Mouse (Mus musculus) MEL (cell line): ENCODE measurements around the gene Tdrd7. TPM values are rescaled to one million over a fixed set of nuclear protein-coding genes. Genes with fewer than 3 reads are reported as not detected.
A peak's percentile ranks its signal among the peaks of the same experiment; 100 is the strongest.

ENCODE experiments used
- DNase-seq: peaks from one replicate; pipeline ENCODE4 v3.0.0; 2011; ENCODE audit warnings: low read depth, low spot score
- H3K27ac ChIP-seq: 2 replicates; pipeline ENCODE4 v1.5.1; 2012; ENCODE audit warnings: low read depth, mild to moderate bottlenecking, control low read depth, low read length, moderate library complexity; ENCODE audit not compliant: control insufficient read depth
- H3K27me3 ChIP-seq, 2 experiments: fragments of 150-350 bp in 1 of 2; sonication (generic) in 1 of 2; 2 replicates each; pipeline ENCODE4 v1.6.1; 2012; ENCODE audit warnings: low read length in 2 of 2, mild to moderate bottlenecking in 2 of 2, improper control_type of control experiment in 1 of 2, moderate library complexity in 1 of 2; ENCODE audit not compliant: insufficient read depth in 2 of 2, control insufficient read depth in 1 of 2
- H3K36me3 ChIP-seq, 2 experiments: 2 replicates each; pipeline ENCODE4 v1.6.1; 2012 to 2014; ENCODE audit warnings: low read length in 2 of 2, improper control_type of control experiment in 1 of 2, inconsistent platforms in 1 of 2, mild to moderate bottlenecking in 1 of 2; ENCODE audit not compliant: insufficient read depth in 2 of 2, control insufficient read depth in 1 of 2
- H3K4me1 ChIP-seq, 2 experiments: fragments of 150-350 bp in 1 of 2; sonication (generic) in 1 of 2; 2 replicates each; pipeline ENCODE4 v1.6.1; 2012; ENCODE audit warnings: low read length in 2 of 2, improper control_type of control experiment in 1 of 2, mild to moderate bottlenecking in 1 of 2; ENCODE audit not compliant: insufficient read depth in 2 of 2, control insufficient read depth in 1 of 2
- H3K4me3 ChIP-seq, 2 experiments: fragments of 150-350 bp in 1 of 2; sonication (generic) in 1 of 2; 2 replicates each; pipeline ENCODE4 v1.5.1; 2012; ENCODE audit warnings: low read depth in 2 of 2, low read length in 2 of 2, mild to moderate bottlenecking in 2 of 2, moderate library complexity in 2 of 2, control low read depth in 1 of 2, improper control_type of control experiment in 1 of 2; ENCODE audit not compliant: control insufficient read depth in 1 of 2, insufficient read depth in 1 of 2
- H3K79me2 ChIP-seq: 2 replicates; pipeline ENCODE4 v1.6.1; 2012; ENCODE audit warnings: mild to moderate bottlenecking, low read length, moderate library complexity; ENCODE audit not compliant: control insufficient read depth, poor library complexity, insufficient read depth
- H3K9ac ChIP-seq: 2 replicates; pipeline ENCODE4 v1.6.1; 2012; ENCODE audit warnings: low read depth, mild to moderate bottlenecking, control low read depth, low read length, moderate library complexity; ENCODE audit not compliant: control insufficient read depth, poor library complexity, severe bottlenecking
- H3K9me3 ChIP-seq: fragments of 150-350 bp; sonication (generic); replicated peaks from 2 replicates; pipeline ENCODE4 v1.6.1; 2012; ENCODE audit warnings: mild to moderate bottlenecking, low read length, improper control_type of control experiment, moderate library complexity; ENCODE audit not compliant: insufficient read depth
- CHD2 ChIP-seq: IDR thresholded peaks from 2 replicates; pipeline ENCODE4 v1.6.1; 2011; ENCODE audit warnings: low read length, improper control_type of control experiment
- CTCF ChIP-seq, 3 experiments: IDR thresholded peaks in 2 of 3; conservative IDR thresholded peaks in 1 of 3; 2 replicates each; pipeline ENCODE4 v1.5.1; 2011 to 2012; ENCODE audit warnings: low read length in 3 of 3, low read depth in 2 of 3, mild to moderate bottlenecking in 2 of 3, improper control_type of control experiment in 1 of 3, inconsistent platforms in 1 of 3, mixed read lengths in 1 of 3, moderate library complexity in 1 of 3; ENCODE audit not compliant: control insufficient read depth in 1 of 3, insufficient read depth in 1 of 3, poor library complexity in 1 of 3, severe bottlenecking in 1 of 3
- E2F4 ChIP-seq: IDR thresholded peaks from 2 replicates; pipeline ENCODE4 v1.6.1; 2011; ENCODE audit warnings: low read depth, low read length, improper control_type of control experiment, borderline replicate concordance
- ELF1 ChIP-seq: IDR thresholded peaks from 2 replicates; pipeline ENCODE4 v1.6.1; 2014; ENCODE audit warnings: low read depth, mild to moderate bottlenecking, inconsistent platforms, low read length, improper control_type of control experiment, moderate library complexity
- EP300 ChIP-seq, 2 experiments: IDR thresholded peaks; 2 replicates each; pipeline ENCODE4 v1.6.1; 2011; ENCODE audit warnings: improper control_type of control experiment in 2 of 2, low read length in 2 of 2, low read depth in 1 of 2, mild to moderate bottlenecking in 1 of 2
- ETS1 ChIP-seq: IDR thresholded peaks from 2 replicates; pipeline ENCODE4 v1.6.1; 2012; ENCODE audit warnings: low read depth, mild to moderate bottlenecking, inconsistent platforms, low read length, improper control_type of control experiment, moderate library complexity
- GABPA ChIP-seq: IDR thresholded peaks from 2 replicates; pipeline ENCODE4 v1.6.1; 2012; ENCODE audit warnings: low read depth, mild to moderate bottlenecking, inconsistent platforms, low read length, improper control_type of control experiment, moderate library complexity
- GATA1 ChIP-seq: IDR thresholded peaks from 2 replicates; pipeline ENCODE4 v1.6.1; 2011; ENCODE audit warnings: low read depth, low read length, improper control_type of control experiment
- HCFC1 ChIP-seq: IDR thresholded peaks from 2 replicates; pipeline ENCODE4 v1.6.1; 2012; ENCODE audit warnings: low read depth, mild to moderate bottlenecking, inconsistent platforms, low read length, improper control_type of control experiment, moderate library complexity
- JUND ChIP-seq: IDR thresholded peaks from 2 replicates; pipeline ENCODE4 v1.6.1; 2011; ENCODE audit warnings: low read depth, mild to moderate bottlenecking, improper control_type of control experiment, low read length
- KAT2A ChIP-seq: conservative IDR thresholded peaks from 2 replicates; pipeline ENCODE4 v1.6.1; 2012; ENCODE audit warnings: low read depth, low read length, improper control_type of control experiment, inconsistent platforms
- MAFK ChIP-seq: IDR thresholded peaks from 2 replicates; pipeline ENCODE4 v1.6.1; 2011; ENCODE audit warnings: low read depth, mild to moderate bottlenecking, low read length, improper control_type of control experiment, borderline replicate concordance
- MAX ChIP-seq: IDR thresholded peaks from 2 replicates; pipeline ENCODE4 v1.6.1; 2011; ENCODE audit warnings: low read length, improper control_type of control experiment
- MAZ ChIP-seq: IDR thresholded peaks from 2 replicates; pipeline ENCODE4 v1.6.1; 2012; ENCODE audit warnings: low read depth, mild to moderate bottlenecking, inconsistent platforms, low read length, improper control_type of control experiment
- MYC ChIP-seq: IDR thresholded peaks from 2 replicates; pipeline ENCODE4 v1.6.1; 2011; ENCODE audit warnings: low read depth, mild to moderate bottlenecking, low read length, improper control_type of control experiment, moderate library complexity
- NRF1 ChIP-seq: IDR thresholded peaks from 2 replicates; pipeline ENCODE4 v1.6.1; 2014; ENCODE audit warnings: low read depth, mild to moderate bottlenecking, inconsistent platforms, low read length, improper control_type of control experiment, moderate library complexity; ENCODE audit not compliant: poor library complexity, insufficient read depth, severe bottlenecking
- RAD21 ChIP-seq: IDR thresholded peaks from 2 replicates; pipeline ENCODE4 v1.6.1; 2011; ENCODE audit warnings: mild to moderate bottlenecking, low read depth, low read length, improper control_type of control experiment
- RCOR1 ChIP-seq: IDR thresholded peaks from 2 replicates; pipeline ENCODE4 v1.6.1; 2012; ENCODE audit warnings: low read depth, mild to moderate bottlenecking, inconsistent platforms, low read length, improper control_type of control experiment
- SIN3A ChIP-seq: IDR thresholded peaks from 2 replicates; pipeline ENCODE4 v1.6.1; 2012; ENCODE audit warnings: low read length, improper control_type of control experiment, inconsistent platforms
- TBP ChIP-seq: IDR thresholded peaks from 2 replicates; pipeline ENCODE4 v1.8.0; 2011; ENCODE audit warnings: low read depth, low read length, improper control_type of control experiment
- UBTF ChIP-seq: IDR thresholded peaks from 2 replicates; pipeline ENCODE4 v1.6.1; 2012; ENCODE audit warnings: low read depth, mild to moderate bottlenecking, inconsistent platforms, low read length, improper control_type of control experiment, moderate library complexity, borderline replicate concordance; ENCODE audit not compliant: insufficient read depth
- USF1 ChIP-seq: IDR thresholded peaks from 2 replicates; pipeline ENCODE4 v1.6.1; 2014; ENCODE audit warnings: low read depth, mild to moderate bottlenecking, inconsistent platforms, low read length, improper control_type of control experiment, moderate library complexity
- USF2 ChIP-seq, 2 experiments: IDR thresholded peaks; 2 replicates each; pipeline ENCODE4 v1.6.1; 2011 to 2012; ENCODE audit warnings: improper control_type of control experiment in 2 of 2, low read length in 2 of 2, borderline replicate concordance in 1 of 2, inconsistent platforms in 1 of 2, low read depth in 1 of 2, mild to moderate bottlenecking in 1 of 2; ENCODE audit not compliant: insufficient read depth in 1 of 2
- ZMIZ1 ChIP-seq: IDR thresholded peaks from 2 replicates; pipeline ENCODE4 v1.6.1; 2012; ENCODE audit warnings: low read depth, mild to moderate bottlenecking, inconsistent platforms, low read length, improper control_type of control experiment, moderate library complexity
- ZNF384 ChIP-seq: IDR thresholded peaks from 2 replicates; pipeline ENCODE4 v1.6.1; 2012; ENCODE audit warnings: low read depth, mild to moderate bottlenecking, inconsistent platforms, low read length, improper control_type of control experiment
- polyA plus RNA-seq, 2 experiments: library from polyadenylated mRNA; stranded (reverse) in 1 of 2; unstranded in 1 of 2; fragments of >175 nt in 1 of 2; fragments of >200 nt in 1 of 2; gene quantifications; 2 replicates each; pipeline versions ENCODE4 v1.2.1 to v1.2.4; 2012; ENCODE audit warnings: low replicate concordance in 2 of 2, low read depth in 1 of 2; ENCODE audit not compliant: insufficient read length in 2 of 2, insufficient read depth in 1 of 2, missing spikeins in 1 of 2
- total RNA-seq: library from RNA; depleted of rRNA; stranded (reverse); fragments of 300-350 nt; gene quantifications from 2 replicates; pipeline ENCODE4 v1.2.3, GENCODE M21; 2012

Gene Tdrd7
- total and polyA plus RNA-seq, 3 experiments, result 7.7 to 11.9 TPM; not detected in 1

GRCm38 (mm10) chr4:46076892-46077291 is 111.8 kb downstream of the Tdrd7 start:
- Histone ChIP-seq H3K9me3 (no peaks in the 10 kb centered on the region), H3K4me1 (peaks cover 0 to 13% of the 10 kb centered on the region in 2 experiments; a peak in 2 of 4 replicates), H3K36me3 (peaks cover 0 to 16% of the 10 kb centered on the region in 2 experiments; a peak in 2 of 4 replicates), H3K27ac (no peak overlapping the region), H3K4me3 (no peak overlapping the region), H3K79me2 (no peaks in the 10 kb centered on the region), H3K27me3 (no peaks in the 10 kb centered on the region), H3K9ac (no peak overlapping the region)
- no peak for TF ChIP-seq NRF1
- TF ChIP-seq USF1, result no peak
- TF ChIP-seq KAT2A, result no peak
- TF ChIP-seq USF2 (IDR thresholded peaks at IDR 0.05; ENCODE audit: borderline replicate concordance in 1 of 2, insufficient read depth in 1 of 2, low read depth in 1 of 2, low read length in 2 of 2), result no peak
- no peak for TF ChIP-seq CTCF (IDR thresholded peaks at IDR 0.05 in 2 of 3, conservative IDR thresholded peaks at IDR 0.05 in 1 of 3; ENCODE audit: control insufficient read depth in 1 of 3, insufficient read depth in 1 of 3, low read depth in 2 of 3, low read length in 3 of 3, poor library complexity in 1 of 3, severe bottlenecking in 1 of 3)
- TF ChIP-seq RCOR1, result no peak
- no peak for TF ChIP-seq EP300 (IDR thresholded peaks at IDR 0.05; ENCODE audit: low read depth in 1 of 2, low read length in 2 of 2)
- no peak for TF ChIP-seq ZNF384
- no peak for TF ChIP-seq JUND
- no peak for TF ChIP-seq ZMIZ1
- peak; percentile 28 for DNase-seq

DNA sequence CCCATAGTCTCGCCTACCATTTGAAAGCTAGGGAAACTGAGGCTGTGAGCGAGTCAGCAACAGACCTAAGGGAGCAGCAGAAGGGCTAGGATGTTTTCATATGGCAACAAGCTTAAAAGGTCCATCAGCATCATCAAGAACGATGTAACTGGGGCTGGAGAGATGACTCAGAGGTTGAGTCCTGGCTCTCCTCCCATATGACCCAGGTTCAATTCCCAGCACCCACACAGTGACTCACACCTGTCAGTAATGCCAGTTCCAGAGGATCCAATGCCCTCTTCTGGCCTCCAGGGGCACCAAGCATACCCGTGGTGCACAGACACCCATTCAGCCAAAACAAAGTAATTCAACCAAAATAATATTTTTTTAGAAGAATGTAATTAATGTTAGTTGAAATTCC is 115.1 kb downstream of the Tdrd7 start:
- Histone ChIP-seq H3K9me3 (no peaks in the 10 kb centered on the region), H3K79me2 (no peaks in the 10 kb centered on the region), H3K27me3 (no peaks in the 10 kb centered on the region), H3K9ac (no peak overlapping the region), H3K4me1 (peaks cover 0 to 8% of the 10 kb centered on the region in 2 experiments; a peak in 2 of 4 replicates), H3K36me3 (peaks cover 0 to 6% of the 10 kb centered on the region in 2 experiments; a peak in 2 of 4 replicates), H3K4me3 (no peak overlapping the region), H3K27ac (no peak overlapping the region)
- DNase-seq, result no peak
- no peak for TF ChIP-seq E2F4
- TF ChIP-seq RAD21, result no peak
- TF ChIP-seq MAX, result no peak
- TF ChIP-seq EP300 (IDR thresholded peaks at IDR 0.05; ENCODE audit: low read depth in 1 of 2, low read length in 2 of 2), result no peak
- no peak for TF ChIP-seq NRF1
- no peak for TF ChIP-seq USF1
- no peak for TF ChIP-seq UBTF

DNA sequence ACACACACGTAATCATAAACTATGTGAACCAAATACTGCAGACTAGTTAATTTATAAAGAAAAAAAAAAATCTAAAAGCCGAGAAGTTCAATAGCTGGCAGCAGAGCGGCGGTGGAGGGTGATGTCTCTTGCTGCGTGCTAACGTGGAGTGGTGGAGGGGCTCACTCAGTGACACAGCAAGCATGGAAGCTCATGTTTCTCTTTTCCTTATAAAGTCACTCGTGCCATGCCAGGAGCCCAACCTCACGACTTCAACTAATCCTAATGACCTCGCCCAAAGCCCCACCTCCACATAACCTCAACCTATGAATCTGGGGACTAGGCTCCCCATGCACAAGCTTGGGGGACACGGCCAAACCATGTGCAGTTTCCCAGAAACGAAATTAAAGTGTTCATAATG is 117.4 kb downstream of the Tdrd7 start:
- H3K4me1 ChIP-seq, result peaks cover 0 to 2% of the 10 kb centered on the region in 2 experiments; a peak in 1 of 4 replicates
- H3K79me2 ChIP-seq, result no peaks in the 10 kb centered on the region
- H3K36me3 ChIP-seq, result peaks cover 0 to 2% of the 10 kb centered on the region in 2 experiments; a peak in 2 of 4 replicates
- H3K4me3 ChIP-seq, result no peak overlapping the region
- H3K27me3 ChIP-seq, result no peaks in the 10 kb centered on the region
- H3K9me3 ChIP-seq, result no peaks in the 10 kb centered on the region
- no peak overlapping the region for H3K27ac ChIP-seq
- no peak overlapping the region for H3K9ac ChIP-seq
- no peak for DNase-seq
- TF ChIP-seq GATA1, result no peak
- no peak for TF ChIP-seq TBP
- TF ChIP-seq SIN3A, result no peak
- no peak for TF ChIP-seq USF1
- no peak for TF ChIP-seq MAFK
- TF ChIP-seq ZMIZ1, result no peak
- TF ChIP-seq MAZ, result no peak
- no peak for TF ChIP-seq UBTF
- no peak for TF ChIP-seq HCFC1
- no peak for TF ChIP-seq KAT2A
- no peak for TF ChIP-seq RCOR1
- TF ChIP-seq GABPA, result no peak
- no peak for TF ChIP-seq ETS1
- TF ChIP-seq JUND, result no peak
- TF ChIP-seq ELF1, result no peak
- no peak for TF ChIP-seq MYC
- TF ChIP-seq CHD2, result no peak
